Mouse (Mus musculus): ENCODE data around the gene Fbxo4. TPM values are rescaled to one million over a fixed set of nuclear protein-coding genes. Genes with fewer than 3 reads are reported as not detected.

Gene Fbxo4
- polyA plus RNA-seq, 1 experiment from 2014 or later: 11.7 TPM

DNA sequence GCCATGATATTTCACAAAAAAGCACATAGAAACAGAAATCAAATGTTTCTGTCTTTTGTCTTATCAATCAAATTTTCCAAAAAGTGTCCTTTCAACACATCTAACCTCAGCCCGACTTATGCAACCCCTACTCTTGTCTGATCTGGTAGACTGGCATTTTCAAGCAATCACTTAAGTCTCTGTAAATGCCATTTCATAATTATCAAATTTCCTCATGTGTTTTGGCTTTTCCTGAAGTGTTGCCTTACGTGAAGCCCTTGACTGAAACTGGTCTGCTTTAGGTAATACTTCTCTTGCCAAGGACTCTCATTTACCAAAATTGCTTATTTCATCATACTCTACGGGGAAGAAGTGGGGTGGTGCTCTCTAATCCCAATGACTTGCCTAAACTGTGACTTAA lies 6.1 kb downstream of the Fbxo4 start:
- Histone ChIP-seq H3K9ac (no peak overlapping the region), H3K36me3 (peaks cover 17% of the 10 kb centered on the region), H3K4me1 (replicated peaks) (no peaks in the 10 kb centered on the region), H3K4me3 (no peak overlapping the region), H3K4me2 (no peak overlapping the region), H3K27me3 (no peaks in the 10 kb centered on the region), H3K9me3 (replicated peaks) (no peaks in the 10 kb centered on the region), H3K27ac (no peak overlapping the region)
- no peak for ATAC-seq (replicated peaks; ENCODE audit: insufficient number of reproducible peaks, insufficient read depth, low FRiP score, low read depth)
- WGBS: 86% methylated on average over 3 of the region's 3 CpGs

DNA sequence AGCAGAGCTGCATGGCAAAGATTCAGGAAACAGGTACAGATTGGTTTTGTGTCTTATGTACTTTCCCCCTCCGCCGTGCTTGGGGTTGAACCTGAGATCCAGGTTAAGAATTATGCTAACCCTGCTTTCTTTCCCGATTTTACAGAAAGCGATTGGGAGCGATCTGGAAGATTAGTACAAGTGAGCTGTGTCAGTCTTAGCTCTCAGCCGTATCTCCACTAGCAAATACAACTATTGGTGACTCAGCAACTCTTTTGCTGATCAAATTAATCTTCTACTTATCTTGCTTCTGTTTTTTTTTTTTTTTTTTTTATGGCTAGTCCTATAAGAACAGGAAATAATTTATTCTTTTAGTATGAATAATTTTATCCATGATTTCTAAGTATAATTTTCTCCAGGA lies 9.2 kb downstream of the Fbxo4 start:
- Histone ChIP-seq H3K36me3 (peaks cover 20% of the 10 kb centered on the region), H3K4me1 (replicated peaks) (no peaks in the 10 kb centered on the region), H3K9me3 (replicated peaks) (no peaks in the 10 kb centered on the region), H3K27me3 (no peaks in the 10 kb centered on the region), H3K4me3 (no peak overlapping the region), H3K27ac (no peak overlapping the region), H3K9ac (no peak overlapping the region), H3K4me2 (no peak overlapping the region)
- ATAC-seq (replicated peaks; ENCODE audit: insufficient number of reproducible peaks, insufficient read depth, low FRiP score, low read depth): no peak
- 89% methylated on average over 6 of the region's 6 CpGs for WGBS

GRCm38 (mm10) chr15:3969743-3970142 lies 9.6 kb downstream of the Fbxo4 start:
- no peak overlapping the region for H3K9ac ChIP-seq
- H3K4me2 ChIP-seq: no peak overlapping the region
- H3K9me3 ChIP-seq (replicated peaks): no peaks in the 10 kb centered on the region
- H3K27ac ChIP-seq: no peak overlapping the region
- peaks cover 18% of the 10 kb centered on the region for H3K36me3 ChIP-seq
- no peak for ATAC-seq (replicated peaks; ENCODE audit: insufficient number of reproducible peaks, insufficient read depth, low FRiP score, low read depth)
- H3K27me3 ChIP-seq: no peaks in the 10 kb centered on the region
- no peak overlapping the region for H3K4me3 ChIP-seq
- H3K4me1 ChIP-seq (replicated peaks): no peaks in the 10 kb centered on the region
- WGBS: 75% methylated on average over 14 of the region's 14 CpGs

DNA sequence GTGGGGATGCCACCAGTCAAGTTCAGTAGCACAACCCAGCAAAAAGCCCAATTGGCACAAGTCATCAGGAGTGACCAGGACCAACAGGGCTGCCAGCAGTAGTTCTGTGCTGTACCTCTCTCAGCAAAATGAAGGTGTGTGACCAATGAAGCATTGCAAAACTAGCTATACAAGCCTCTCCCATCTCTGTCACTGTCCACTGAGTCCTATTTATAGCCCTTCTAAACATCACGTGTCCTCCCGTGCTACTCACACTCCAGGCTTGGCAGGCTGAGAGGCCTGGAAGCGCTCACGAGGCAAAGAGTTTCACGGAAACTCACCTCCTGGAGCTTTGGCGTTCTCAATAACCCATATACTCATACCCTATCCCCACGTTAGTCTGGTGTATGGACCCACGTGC lies 17.1 kb downstream of the Fbxo4 start:
- Histone ChIP-seq H3K27me3 (no peaks in the 10 kb centered on the region), H3K9me3 (replicated peaks) (no peaks in the 10 kb centered on the region), H3K27ac (peak overlapping the region; percentile 60), H3K4me2 (no peak overlapping the region), H3K4me1 (replicated peaks) (peaks cover 6% of the 10 kb centered on the region), H3K9ac (no peak overlapping the region), H3K36me3 (no peaks in the 10 kb centered on the region), H3K4me3 (no peak overlapping the region)
- ATAC-seq (replicated peaks; ENCODE audit: insufficient number of reproducible peaks, insufficient read depth, low FRiP score, low read depth): peak; percentile 85; the same call in 1 of the 2 replicates
- 38% methylated on average over 8 of the region's 8 CpGs for WGBS

- H3K4me3 ChIP-seq: no peak overlapping the region
- no peak for ATAC-seq (replicated peaks; ENCODE audit: insufficient number of reproducible peaks, insufficient read depth, low FRiP score, low read depth)
- no peak overlapping the region for H3K9ac ChIP-seq
- WGBS: 74% methylated on average over 1 of the region's 1 CpGs
- no peaks in the 10 kb centered on the region for H3K27me3 ChIP-seq
- H3K4me2 ChIP-seq: no peak overlapping the region
- H3K9me3 ChIP-seq (replicated peaks): no peaks in the 10 kb centered on the region
- no peaks in the 10 kb centered on the region for H3K36me3 ChIP-seq
- H3K4me1 ChIP-seq (replicated peaks): peaks cover 6% of the 10 kb centered on the region
- H3K27ac ChIP-seq: no peak overlapping the region
Observed at GRCm38 (mm10) chr15:3960094-3960493, 19.3 kb downstream of the Fbxo4 start.

GRCm38 (mm10) chr15:3957982-3958381 lies 21.4 kb downstream of the Fbxo4 start:
- no peak for ATAC-seq (replicated peaks; ENCODE audit: insufficient number of reproducible peaks, insufficient read depth, low FRiP score, low read depth)
- Histone ChIP-seq H3K4me3 (no peak overlapping the region), H3K27me3 (no peaks in the 10 kb centered on the region), H3K4me1 (replicated peaks) (peaks cover 6% of the 10 kb centered on the region), H3K27ac (no peak overlapping the region), H3K9me3 (replicated peaks) (no peaks in the 10 kb centered on the region), H3K36me3 (no peaks in the 10 kb centered on the region), H3K4me2 (no peak overlapping the region), H3K9ac (no peak overlapping the region)
- WGBS: 32% methylated on average over 4 of the region's 4 CpGs

GRCm38 (mm10) chr15:3954971-3955370 lies 24.4 kb downstream of the Fbxo4 start:
- Histone ChIP-seq H3K27ac (no peak overlapping the region), H3K27me3 (no peaks in the 10 kb centered on the region), H3K4me2 (no peak overlapping the region), H3K4me3 (no peak overlapping the region), H3K9ac (no peak overlapping the region), H3K9me3 (replicated peaks) (no peaks in the 10 kb centered on the region), H3K36me3 (no peaks in the 10 kb centered on the region), H3K4me1 (replicated peaks) (no peaks in the 10 kb centered on the region)
- 80% methylated on average over 2 of the region's 2 CpGs for WGBS
- ATAC-seq (replicated peaks; ENCODE audit: insufficient number of reproducible peaks, insufficient read depth, low FRiP score, low read depth): no peak

DNA sequence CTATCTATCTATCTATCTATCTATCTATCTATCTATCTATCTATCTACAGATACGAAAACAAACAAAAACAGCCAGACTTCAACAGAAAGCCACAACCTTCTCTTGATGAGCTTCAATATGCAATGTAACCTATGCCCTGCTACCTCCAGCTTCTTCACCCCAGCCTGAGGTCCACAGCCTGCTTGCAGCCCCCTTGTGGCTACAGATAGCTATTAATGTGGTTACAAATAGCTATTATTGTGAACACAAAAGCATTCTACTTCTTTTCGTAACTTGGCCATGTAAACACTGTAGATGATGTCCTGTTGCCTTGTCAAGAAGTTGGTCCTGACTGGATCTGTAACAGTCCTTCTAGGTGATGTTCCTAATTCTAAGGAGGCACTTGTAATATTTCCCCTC lies 41.2 kb downstream of the Fbxo4 start:
- H3K4me3 ChIP-seq: no peak overlapping the region
- no peaks in the 10 kb centered on the region for H3K9me3 ChIP-seq (replicated peaks)
- H3K36me3 ChIP-seq: no peaks in the 10 kb centered on the region
- H3K9ac ChIP-seq: no peak overlapping the region
- no peak overlapping the region for H3K4me2 ChIP-seq
- no peaks in the 10 kb centered on the region for H3K27me3 ChIP-seq
- H3K27ac ChIP-seq: no peak overlapping the region
- no peak for ATAC-seq (replicated peaks; ENCODE audit: insufficient number of reproducible peaks, insufficient read depth, low FRiP score, low read depth)
- H3K4me1 ChIP-seq (replicated peaks): no peaks in the 10 kb centered on the region
- WGBS: 78% methylated on average over 2 of the region's 2 CpGs

GRCm38 (mm10) chr15:3936056-3936455 lies 43.3 kb downstream of the Fbxo4 start:
- Histone ChIP-seq H3K4me3 (no peak overlapping the region), H3K4me1 (replicated peaks) (no peaks in the 10 kb centered on the region), H3K36me3 (no peaks in the 10 kb centered on the region), H3K27me3 (no peaks in the 10 kb centered on the region), H3K9me3 (replicated peaks) (no peaks in the 10 kb centered on the region), H3K9ac (no peak overlapping the region), H3K27ac (no peak overlapping the region), H3K4me2 (no peak overlapping the region)
- WGBS: 78% methylated on average over 3 of the region's 3 CpGs
- no peak for ATAC-seq (replicated peaks; ENCODE audit: insufficient number of reproducible peaks, insufficient read depth, low FRiP score, low read depth)

DNA sequence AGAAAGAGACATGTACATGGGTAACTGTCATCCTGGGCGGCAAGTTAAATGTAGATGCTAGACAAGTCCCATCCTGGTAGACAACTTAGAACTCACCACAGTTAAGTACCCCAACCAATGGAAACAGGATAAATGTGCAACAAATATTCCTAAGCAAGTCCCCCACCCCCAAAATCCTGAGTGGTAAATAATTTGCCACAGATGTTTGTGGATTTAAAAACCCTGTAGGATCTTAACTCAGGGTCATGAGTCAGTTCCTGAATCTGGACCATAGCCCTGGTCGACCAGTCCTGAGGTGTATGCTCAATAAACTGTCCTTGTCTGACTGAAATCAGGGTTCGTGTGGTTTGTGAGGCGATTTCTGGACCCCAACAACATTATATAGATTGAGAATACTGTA lies 45.9 kb downstream of the Fbxo4 start:
- Histone ChIP-seq H3K4me2 (no peak overlapping the region), H3K36me3 (no peaks in the 10 kb centered on the region), H3K9me3 (replicated peaks) (no peaks in the 10 kb centered on the region), H3K4me1 (replicated peaks) (no peaks in the 10 kb centered on the region), H3K4me3 (no peak overlapping the region), H3K27ac (no peak overlapping the region), H3K9ac (no peak overlapping the region), H3K27me3 (no peaks in the 10 kb centered on the region)
- WGBS: 81% methylated on average over 4 of the region's 4 CpGs
- no peak for ATAC-seq (replicated peaks; ENCODE audit: insufficient number of reproducible peaks, insufficient read depth, low FRiP score, low read depth)

DNA sequence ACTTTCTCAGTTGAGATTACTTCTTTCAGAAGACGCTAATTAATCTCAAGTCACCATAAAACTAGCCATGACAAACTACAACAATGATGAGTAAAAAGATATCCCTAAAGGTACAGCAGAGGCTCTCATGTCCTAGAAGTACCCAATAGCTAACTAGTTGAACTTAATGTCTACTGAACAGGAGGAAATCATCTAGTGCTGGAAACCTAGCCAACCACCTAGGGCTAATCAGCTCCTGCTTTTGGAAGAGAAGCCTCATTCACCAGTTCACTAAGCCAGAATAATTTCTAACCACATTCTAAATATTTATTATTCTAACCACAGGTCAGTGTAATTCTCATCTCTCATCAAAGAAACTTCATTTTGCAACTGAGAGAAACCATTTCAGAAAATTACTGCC lies 47.4 kb downstream of the Fbxo4 start:
- no peak overlapping the region for H3K4me3 ChIP-seq
- H3K9ac ChIP-seq: no peak overlapping the region
- ATAC-seq (replicated peaks; ENCODE audit: insufficient number of reproducible peaks, insufficient read depth, low FRiP score, low read depth): no peak
- no peaks in the 10 kb centered on the region for H3K27me3 ChIP-seq
- no peak overlapping the region for H3K27ac ChIP-seq
- no peak overlapping the region for H3K4me2 ChIP-seq
- no peaks in the 10 kb centered on the region for H3K9me3 ChIP-seq (replicated peaks)
- WGBS: 83% methylated on average over 1 of the region's 1 CpGs
- H3K36me3 ChIP-seq: no peaks in the 10 kb centered on the region
- no peaks in the 10 kb centered on the region for H3K4me1 ChIP-seq (replicated peaks)

Data from heart, embryonic 15.5 days (tissue).